Mouse (Mus musculus) testis, adult 2 months (tissue): ENCODE data around the gene Myh9.

ENCODE experiments used
- CTCF ChIP-seq: fragments of 200-500 bp; IDR thresholded peaks from 2 replicates; pipeline ENCODE4 v1.5.1; 2012; ENCODE audit warnings: low read depth, mild to moderate bottlenecking, inconsistent platforms, low read length, moderate library complexity; ENCODE audit not compliant: control insufficient read depth, insufficient read depth, insufficient replicate concordance
- POLR2A ChIP-seq: fragments of 200-500 bp; IDR thresholded peaks from 2 replicates; pipeline ENCODE4 v1.6.1; 2012; ENCODE audit warnings: low read depth, mild to moderate bottlenecking, inconsistent platforms, low read length, moderate library complexity; ENCODE audit not compliant: control insufficient read depth

DNA sequence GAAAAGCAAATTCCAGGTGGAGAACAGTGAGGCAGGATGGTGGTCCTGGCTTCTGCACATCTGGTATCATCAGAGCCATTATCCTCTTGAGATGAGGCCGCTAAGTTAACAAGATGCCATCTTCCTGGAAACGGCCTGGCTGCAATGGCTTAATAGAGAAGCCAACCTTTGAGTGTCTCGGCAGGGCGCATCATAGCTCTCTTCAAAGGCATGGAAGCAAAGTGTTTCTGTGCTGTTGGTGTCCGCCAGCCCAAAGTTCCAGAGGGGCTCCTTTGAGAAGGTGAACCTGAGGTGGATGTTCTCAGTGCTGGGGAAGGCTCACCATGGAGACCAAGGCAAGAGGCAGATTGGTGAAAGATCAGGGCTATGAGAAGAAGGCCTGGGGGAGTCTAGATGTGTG is 110.4 kb downstream of the Myh9 start:
- TF ChIP-seq CTCF (no peak), POLR2A (no peak)
